Mouse (Mus musculus): ENCODE data around the gene Appbp2. TPM values are rescaled to one million over a fixed set of nuclear protein-coding genes. Genes with fewer than 3 reads are reported as not detected.

The Appbp2 gene
- polyA plus RNA-seq, 1 experiment from 2014 or later = 50.7 TPM

GRCm38 (mm10) chr11:85223248-85223647 lies 11.7 kb downstream of the Appbp2 start:
- Histone ChIP-seq H3K4me2 (no peak overlapping the region), H3K4me3 (no peak overlapping the region), H3K4me1 (replicated peaks) (no peaks in the 10 kb centered on the region), H3K27ac (ENCODE audit: poor library complexity, severe bottlenecking) (no peak overlapping the region), H3K27me3 (replicated peaks) (no peaks in the 10 kb centered on the region), H3K9me3 (replicated peaks) (no peaks in the 10 kb centered on the region), H3K9ac (no peak overlapping the region), H3K36me3 (peaks cover 18% of the 10 kb centered on the region)
- no peak for ATAC-seq (ENCODE audit: insufficient number of reproducible peaks, low FRiP score)
- 89% methylated on average over 3 of the region's 3 CpGs for WGBS

DNA sequence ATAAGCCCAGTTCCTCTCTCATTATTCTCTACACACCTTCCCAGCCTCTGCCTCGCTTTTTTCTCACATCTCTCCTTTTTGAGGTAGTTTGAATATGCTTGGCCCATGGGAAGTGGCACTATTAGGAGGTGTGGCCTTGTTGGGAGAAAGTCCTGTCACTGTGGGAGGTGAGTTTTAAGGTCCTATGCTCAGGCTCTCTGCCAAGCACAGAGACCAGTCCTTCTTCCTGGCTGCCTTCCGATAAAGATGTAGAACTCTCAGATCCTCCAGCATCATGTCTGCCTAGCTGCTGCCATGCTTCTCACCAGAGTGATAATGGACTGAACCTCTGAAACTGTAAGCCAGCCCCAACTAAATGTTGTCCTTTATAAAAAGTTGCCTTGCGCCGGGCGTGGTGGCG lies 12.4 kb downstream of the Appbp2 start:
- no peak overlapping the region for H3K4me2 ChIP-seq
- no peaks in the 10 kb centered on the region for H3K4me1 ChIP-seq (replicated peaks)
- no peak overlapping the region for H3K4me3 ChIP-seq
- no peak for ATAC-seq (ENCODE audit: insufficient number of reproducible peaks, low FRiP score)
- H3K27me3 ChIP-seq (replicated peaks) = no peaks in the 10 kb centered on the region
- no peak overlapping the region for H3K27ac ChIP-seq (ENCODE audit: poor library complexity, severe bottlenecking)
- no peak overlapping the region for H3K9ac ChIP-seq
- peaks cover 18% of the 10 kb centered on the region for H3K36me3 ChIP-seq
- H3K9me3 ChIP-seq (replicated peaks) = no peaks in the 10 kb centered on the region
- 94% methylated on average over 6 of the region's 6 CpGs for WGBS

DNA sequence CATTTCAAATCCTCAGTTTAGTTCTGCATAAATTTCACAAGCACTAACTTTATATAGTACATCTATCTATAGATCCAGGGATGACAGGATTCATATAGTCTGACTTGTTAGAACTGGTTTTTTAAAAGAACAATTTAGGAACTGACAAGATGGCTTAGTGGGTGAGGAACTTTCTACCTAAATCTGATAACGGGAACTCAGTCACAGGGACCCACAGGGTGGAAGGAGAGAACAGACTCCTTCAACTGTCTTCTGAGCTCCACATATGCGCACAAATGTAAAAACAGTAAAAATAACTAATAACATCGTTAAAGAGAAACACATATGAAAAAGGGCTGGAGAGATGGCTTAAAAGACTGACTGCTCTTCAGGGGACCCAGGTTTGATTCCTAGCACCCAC lies 15.9 kb downstream of the Appbp2 start:
- H3K27ac ChIP-seq (ENCODE audit: poor library complexity, severe bottlenecking) = no peak overlapping the region
- WGBS = 91% methylated on average over 3 of the region's 3 CpGs
- peaks cover 8% of the 10 kb centered on the region for H3K4me1 ChIP-seq (replicated peaks)
- no peaks in the 10 kb centered on the region for H3K27me3 ChIP-seq (replicated peaks)
- ATAC-seq (ENCODE audit: insufficient number of reproducible peaks, low FRiP score) = no peak
- H3K9me3 ChIP-seq (replicated peaks) = no peaks in the 10 kb centered on the region
- no peak overlapping the region for H3K9ac ChIP-seq
- H3K4me3 ChIP-seq = no peak overlapping the region
- no peak overlapping the region for H3K4me2 ChIP-seq
- H3K36me3 ChIP-seq = peaks cover 22% of the 10 kb centered on the region

DNA sequence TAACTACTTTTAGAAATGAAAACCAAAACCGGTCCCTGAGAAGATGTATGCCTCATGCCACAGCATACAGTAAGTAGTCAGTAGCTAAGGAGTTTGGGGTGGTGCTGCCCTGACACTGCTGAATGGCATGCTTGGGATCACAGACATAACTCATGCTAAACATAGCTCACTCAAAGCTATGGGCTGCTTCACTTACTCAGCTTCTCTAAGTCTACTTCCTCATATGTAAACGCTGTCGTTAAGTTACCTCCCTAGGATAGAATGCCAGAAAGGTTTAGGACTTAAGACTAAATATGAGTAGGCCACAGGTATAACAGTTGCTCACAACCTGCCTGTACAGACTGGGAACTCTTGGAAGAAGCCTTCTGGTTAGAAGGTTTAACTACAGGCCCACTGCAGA lies 20.3 kb downstream of the Appbp2 start:
- no peaks in the 10 kb centered on the region for H3K27me3 ChIP-seq (replicated peaks)
- no peak overlapping the region; the same call in 1 of the 2 replicates for H3K9ac ChIP-seq
- peak overlapping the region; percentile 54 for H3K27ac ChIP-seq (ENCODE audit: poor library complexity, severe bottlenecking)
- no peak overlapping the region for H3K4me2 ChIP-seq
- H3K9me3 ChIP-seq (replicated peaks) = no peaks in the 10 kb centered on the region
- 73% methylated on average over 3 of the region's 3 CpGs for WGBS
- no peak for ATAC-seq (ENCODE audit: insufficient number of reproducible peaks, low FRiP score)
- H3K4me1 ChIP-seq (replicated peaks) = peaks cover 8% of the 10 kb centered on the region
- no peak overlapping the region for H3K4me3 ChIP-seq
- peaks cover 52% of the 10 kb centered on the region for H3K36me3 ChIP-seq

GRCm38 (mm10) chr11:85213215-85213614 lies 21.7 kb downstream of the Appbp2 start:
- Histone ChIP-seq H3K9ac (no peak overlapping the region), H3K9me3 (replicated peaks) (no peaks in the 10 kb centered on the region), H3K36me3 (peaks cover 63% of the 10 kb centered on the region), H3K4me2 (no peak overlapping the region), H3K4me3 (no peak overlapping the region), H3K27me3 (replicated peaks) (no peaks in the 10 kb centered on the region), H3K4me1 (replicated peaks) (peaks cover 8% of the 10 kb centered on the region), H3K27ac (ENCODE audit: poor library complexity, severe bottlenecking) (no peak overlapping the region)
- WGBS = 71% methylated on average over 2 of the region's 2 CpGs
- ATAC-seq (ENCODE audit: insufficient number of reproducible peaks, low FRiP score) = no peak

DNA sequence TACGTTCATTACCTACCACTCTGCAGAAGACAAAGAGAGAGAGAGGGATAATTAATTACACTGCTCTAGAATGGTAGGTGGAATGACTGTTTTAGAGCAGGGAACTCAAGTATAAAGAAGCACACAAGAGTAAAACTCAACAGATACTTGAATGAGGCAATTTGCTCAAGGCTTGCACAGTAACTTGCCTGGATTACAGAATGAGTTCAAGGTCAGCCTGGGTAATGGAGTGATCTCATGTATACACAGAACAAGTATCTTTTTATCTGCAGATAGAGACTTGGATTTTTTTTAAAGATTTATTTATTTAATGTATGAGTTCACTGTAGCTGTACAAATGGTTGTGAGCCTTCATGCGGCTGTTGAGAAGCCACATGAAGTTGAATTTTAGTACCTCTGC lies 23.8 kb downstream of the Appbp2 start:
- Histone ChIP-seq H3K9ac (no peak overlapping the region), H3K9me3 (replicated peaks) (no peaks in the 10 kb centered on the region), H3K4me2 (no peak overlapping the region), H3K4me3 (no peak overlapping the region), H3K27ac (ENCODE audit: poor library complexity, severe bottlenecking) (no peak overlapping the region), H3K4me1 (replicated peaks) (peaks cover 6% of the 10 kb centered on the region; the same call in 1 of the 2 replicates), H3K27me3 (replicated peaks) (no peaks in the 10 kb centered on the region), H3K36me3 (peaks cover 79% of the 10 kb centered on the region)
- no peak for ATAC-seq (ENCODE audit: insufficient number of reproducible peaks, low FRiP score)
- WGBS = 94% methylated on average over 2 of the region's 2 CpGs

DNA sequence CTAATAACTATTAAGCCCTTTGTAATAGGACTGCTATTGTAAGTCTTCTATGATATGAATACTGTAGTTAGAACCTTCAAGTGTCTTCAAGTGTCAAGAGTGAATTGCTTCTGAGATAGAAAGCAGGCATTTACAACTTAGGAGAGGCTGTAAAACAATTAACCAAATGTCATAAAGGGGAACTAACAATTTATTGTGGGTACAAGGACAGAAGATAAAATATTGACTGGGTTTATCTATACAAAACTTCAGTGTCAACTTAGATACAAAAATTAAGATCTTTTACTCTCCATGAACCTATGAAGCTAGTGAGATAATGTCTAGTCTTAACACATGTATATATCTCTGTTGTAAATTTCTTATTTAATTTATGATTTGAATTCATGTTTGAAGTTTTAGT lies 28.7 kb downstream of the Appbp2 start:
- H3K4me3 ChIP-seq = no peak overlapping the region
- H3K4me2 ChIP-seq = no peak overlapping the region
- ATAC-seq (ENCODE audit: insufficient number of reproducible peaks, low FRiP score) = no peak
- no peaks in the 10 kb centered on the region for H3K4me1 ChIP-seq (replicated peaks)
- H3K27me3 ChIP-seq (replicated peaks) = no peaks in the 10 kb centered on the region
- no peaks in the 10 kb centered on the region for H3K9me3 ChIP-seq (replicated peaks)
- peaks cover 69% of the 10 kb centered on the region for H3K36me3 ChIP-seq
- H3K27ac ChIP-seq (ENCODE audit: poor library complexity, severe bottlenecking) = no peak overlapping the region
- no peak overlapping the region for H3K9ac ChIP-seq

DNA sequence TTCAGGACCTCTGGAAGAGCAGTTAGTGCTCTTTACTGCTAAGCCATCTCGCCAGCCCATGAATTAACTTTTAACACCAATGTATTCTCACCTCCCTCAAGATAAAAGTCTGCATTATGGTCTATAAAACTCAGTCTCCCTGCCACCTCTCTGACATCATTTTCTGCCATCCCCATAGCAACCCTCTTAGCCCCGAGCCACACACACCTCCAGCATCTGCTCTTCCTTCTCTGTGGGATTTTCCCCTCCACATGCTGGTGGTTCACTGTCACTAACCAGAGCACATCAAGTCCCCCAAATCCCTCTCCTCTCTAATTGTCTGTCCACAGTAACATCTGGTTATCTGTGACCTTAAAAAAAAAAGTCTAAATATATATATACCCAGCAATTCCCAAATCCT lies 36.0 kb downstream of the Appbp2 start:
- Histone ChIP-seq H3K4me3 (no peak overlapping the region), H3K9me3 (replicated peaks) (no peaks in the 10 kb centered on the region), H3K27me3 (replicated peaks) (no peaks in the 10 kb centered on the region), H3K27ac (ENCODE audit: poor library complexity, severe bottlenecking) (no peak overlapping the region), H3K4me2 (no peak overlapping the region), H3K36me3 (peaks cover 81% of the 10 kb centered on the region), H3K9ac (no peak overlapping the region), H3K4me1 (replicated peaks) (no peaks in the 10 kb centered on the region)
- no peak for ATAC-seq (ENCODE audit: insufficient number of reproducible peaks, low FRiP score)
- WGBS = 86% methylated on average over 2 of the region's 2 CpGs

- no peak overlapping the region for H3K4me2 ChIP-seq
- no peak overlapping the region for H3K4me3 ChIP-seq
- H3K27me3 ChIP-seq (replicated peaks) = no peaks in the 10 kb centered on the region
- H3K27ac ChIP-seq (ENCODE audit: poor library complexity, severe bottlenecking) = no peak overlapping the region
- H3K4me1 ChIP-seq (replicated peaks) = no peaks in the 10 kb centered on the region
- H3K9ac ChIP-seq = no peak overlapping the region
- no peak for ATAC-seq (ENCODE audit: insufficient number of reproducible peaks, low FRiP score)
- 88% methylated on average over 9 of the region's 9 CpGs for WGBS
- no peaks in the 10 kb centered on the region for H3K9me3 ChIP-seq (replicated peaks)
- H3K36me3 ChIP-seq = peaks cover 83% of the 10 kb centered on the region
Measured at GRCm38 (mm10) chr11:85196046-85196445, 38.9 kb downstream of the Appbp2 start.

GRCm38 (mm10) chr11:85194206-85194605 lies 40.7 kb downstream of the Appbp2 start:
- no peak overlapping the region for H3K4me2 ChIP-seq
- no peak for ATAC-seq (ENCODE audit: insufficient number of reproducible peaks, low FRiP score)

DNA sequence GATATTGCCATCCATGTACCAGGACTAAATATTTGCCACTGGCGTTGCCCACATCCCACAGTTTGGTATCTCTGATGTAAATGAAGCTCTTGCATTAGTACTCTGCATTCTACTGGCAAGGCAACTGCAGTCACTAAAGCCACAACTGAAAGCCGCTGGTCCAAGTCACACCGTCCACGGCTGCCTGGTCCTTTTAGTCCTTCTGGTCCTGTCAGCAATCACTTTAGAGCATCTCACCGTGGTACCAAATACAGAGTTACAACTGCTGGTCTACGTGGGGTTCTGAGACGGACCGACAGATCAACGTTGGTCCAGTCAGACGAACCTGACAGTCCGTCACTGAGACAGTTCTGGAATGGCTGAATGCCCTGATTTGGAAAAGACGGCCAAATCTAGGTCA lies 44.2 kb downstream of the Appbp2 start:
- Histone ChIP-seq H3K9me3 (replicated peaks) (no peaks in the 10 kb centered on the region), H3K27ac (ENCODE audit: poor library complexity, severe bottlenecking) (no peak overlapping the region), H3K4me2 (no peak overlapping the region), H3K4me1 (replicated peaks) (no peaks in the 10 kb centered on the region), H3K27me3 (replicated peaks) (no peaks in the 10 kb centered on the region), H3K9ac (no peak overlapping the region), H3K4me3 (no peak overlapping the region), H3K36me3 (peaks cover 66% of the 10 kb centered on the region)
- ATAC-seq (ENCODE audit: insufficient number of reproducible peaks, low FRiP score) = no peak
- WGBS = 90% methylated on average over 12 of the region's 12 CpGs

More at GRCm38 (mm10) chr11:85194206-85194605, 40.7 kb downstream of the Appbp2 start:
- no peak overlapping the region for H3K9ac ChIP-seq
- WGBS = 93% methylated on average over 11 of the region's 11 CpGs
- H3K9me3 ChIP-seq (replicated peaks) = no peaks in the 10 kb centered on the region
- H3K36me3 ChIP-seq = peaks cover 83% of the 10 kb centered on the region
- H3K27ac ChIP-seq (ENCODE audit: poor library complexity, severe bottlenecking) = no peak overlapping the region
- H3K27me3 ChIP-seq (replicated peaks) = no peaks in the 10 kb centered on the region
- H3K4me3 ChIP-seq = no peak overlapping the region
- no peaks in the 10 kb centered on the region for H3K4me1 ChIP-seq (replicated peaks)

DNA sequence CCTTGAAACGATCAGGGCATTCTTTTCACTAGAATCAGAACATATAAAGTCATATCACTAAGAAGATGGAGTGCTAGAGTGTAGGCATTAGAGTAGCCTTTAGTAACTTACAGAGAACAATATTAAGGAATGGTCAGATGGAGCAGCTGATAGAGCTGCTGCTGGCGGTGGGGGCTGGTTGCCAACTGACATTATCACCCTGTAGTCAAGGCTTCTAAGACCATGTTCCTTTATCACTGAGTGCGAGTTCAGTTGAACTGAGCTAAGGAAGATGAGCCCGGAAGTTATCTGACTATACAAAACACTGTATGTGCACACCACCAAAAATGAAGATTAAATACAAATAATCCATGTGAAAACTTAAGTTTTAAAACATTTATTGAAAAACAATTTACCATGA lies 45.8 kb downstream of the Appbp2 start:
- H3K9me3 ChIP-seq (replicated peaks) = peaks cover 2% of the 10 kb centered on the region; the same call in 1 of the 2 replicates
- H3K4me1 ChIP-seq (replicated peaks) = no peaks in the 10 kb centered on the region
- no peak overlapping the region for H3K27ac ChIP-seq (ENCODE audit: poor library complexity, severe bottlenecking)
- H3K4me2 ChIP-seq = no peak overlapping the region
- H3K36me3 ChIP-seq = peaks cover 53% of the 10 kb centered on the region
- 83% methylated on average over 4 of the region's 4 CpGs for WGBS
- no peak for ATAC-seq (ENCODE audit: insufficient number of reproducible peaks, low FRiP score)
- no peaks in the 10 kb centered on the region for H3K27me3 ChIP-seq (replicated peaks)
- no peak overlapping the region for H3K9ac ChIP-seq
- H3K4me3 ChIP-seq = no peak overlapping the region
